Mouse (Mus musculus): ENCODE results near the gene Cubn. TPM values are rescaled to one million over a fixed set of nuclear protein-coding genes. Genes with fewer than 3 reads are reported as not detected.

Gene Cubn
- polyA plus RNA-seq, 1 experiment from 2014 or later, result 0.22 TPM

- Histone ChIP-seq H3K4me3 (no peak overlapping the region), H3K36me3 (no peaks in the 10 kb centered on the region), H3K27me3 (replicated peaks) (no peaks in the 10 kb centered on the region), H3K4me2 (replicated peaks) (no peak overlapping the region), H3K4me1 (no peaks in the 10 kb centered on the region), H3K27ac (no peak overlapping the region), H3K9ac (no peak overlapping the region), H3K9me3 (no peaks in the 10 kb centered on the region)
- ATAC-seq (ENCODE audit: low FRiP score, low read depth), result no peak
- 94% methylated on average over 14 of the region's 14 CpGs for WGBS
Observed at GRCm38 (mm10) chr2:13421974-13422760, 69.4 kb downstream of the Cubn start.

GRCm38 (mm10) chr2:13416765-13417524 lies 74.7 kb downstream of the Cubn start:
- no peak overlapping the region for H3K4me3 ChIP-seq
- H3K27me3 ChIP-seq (replicated peaks), result no peaks in the 10 kb centered on the region
- no peak overlapping the region for H3K27ac ChIP-seq
- WGBS, result 79% methylated on average over 3 of the region's 3 CpGs
- no peaks in the 10 kb centered on the region for H3K36me3 ChIP-seq
- ATAC-seq (ENCODE audit: low FRiP score, low read depth), result no peak
- no peak overlapping the region for H3K4me2 ChIP-seq (replicated peaks)
- no peaks in the 10 kb centered on the region for H3K9me3 ChIP-seq
- no peak overlapping the region for H3K9ac ChIP-seq
- H3K4me1 ChIP-seq, result peaks cover 9% of the 10 kb centered on the region; the same call in 1 of the 2 replicates

DNA sequence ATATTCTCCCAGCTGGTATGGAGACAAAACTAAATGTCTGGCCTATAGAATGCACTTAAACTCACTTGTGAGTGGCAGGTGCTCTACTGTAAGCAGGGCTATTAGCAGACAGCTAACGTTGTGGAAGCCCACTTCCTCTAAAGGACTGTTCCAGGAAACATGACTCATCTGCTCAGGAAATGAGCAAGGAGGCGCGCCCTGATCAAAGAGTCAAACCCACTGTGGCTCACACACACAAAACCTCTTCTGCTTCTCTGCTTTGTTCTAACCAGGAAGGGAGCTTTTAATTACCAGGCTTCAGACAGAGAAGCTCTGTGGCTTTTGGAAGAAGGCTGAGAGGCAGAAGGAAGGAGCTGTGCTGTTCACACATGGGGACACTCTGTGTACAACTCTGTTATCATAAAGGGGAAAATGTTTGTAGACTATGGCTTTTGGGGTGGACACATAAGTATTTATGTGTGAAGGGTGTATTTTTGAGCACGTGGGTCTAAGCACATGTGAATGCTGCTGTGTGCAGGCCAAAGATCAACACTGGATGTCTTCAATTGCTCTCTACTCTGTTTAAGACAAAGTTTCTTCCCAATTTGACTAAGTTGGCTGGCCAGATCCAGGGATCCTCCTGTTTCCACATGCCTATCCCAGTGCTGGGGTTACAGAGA lies 78.0 kb downstream of the Cubn start:
- Histone ChIP-seq H3K36me3 (no peaks in the 10 kb centered on the region), H3K27ac (no peak overlapping the region), H3K4me1 (peaks cover 9% of the 10 kb centered on the region; the same call in 1 of the 2 replicates), H3K4me2 (replicated peaks) (no peak overlapping the region), H3K9me3 (no peaks in the 10 kb centered on the region), H3K4me3 (no peak overlapping the region), H3K9ac (no peak overlapping the region), H3K27me3 (replicated peaks) (no peaks in the 10 kb centered on the region)
- 54% methylated on average over 4 of the region's 4 CpGs for WGBS
- no peak for ATAC-seq (ENCODE audit: low FRiP score, low read depth)

GRCm38 (mm10) chr2:13410660-13411059 lies 81.0 kb downstream of the Cubn start:
- Histone ChIP-seq H3K36me3 (no peaks in the 10 kb centered on the region), H3K9me3 (no peaks in the 10 kb centered on the region), H3K4me1 (peaks cover 16% of the 10 kb centered on the region; the same call in 1 of the 2 replicates), H3K4me2 (replicated peaks) (no peak overlapping the region), H3K4me3 (no peak overlapping the region), H3K27ac (no peak overlapping the region), H3K9ac (no peak overlapping the region), H3K27me3 (replicated peaks) (no peaks in the 10 kb centered on the region)
- ATAC-seq (ENCODE audit: low FRiP score, low read depth), result no peak
- 80% methylated on average over 5 of the region's 5 CpGs for WGBS

- no peaks in the 10 kb centered on the region for H3K9me3 ChIP-seq
- no peak overlapping the region for H3K4me3 ChIP-seq
- H3K4me1 ChIP-seq, result peaks cover 15% of the 10 kb centered on the region; the same call in 1 of the 2 replicates
- 73% methylated on average over 2 of the region's 2 CpGs for WGBS
- H3K27ac ChIP-seq, result no peak overlapping the region
- no peaks in the 10 kb centered on the region for H3K36me3 ChIP-seq
- H3K9ac ChIP-seq, result no peak overlapping the region
- H3K27me3 ChIP-seq (replicated peaks), result no peaks in the 10 kb centered on the region
- ATAC-seq (ENCODE audit: low FRiP score, low read depth), result peak; percentile 19; the same call in 1 of the 2 replicates
- H3K4me2 ChIP-seq (replicated peaks), result no peak overlapping the region
Observed at GRCm38 (mm10) chr2:13409767-13410519, 81.7 kb downstream of the Cubn start.

- no peak overlapping the region for H3K9ac ChIP-seq
- no peak overlapping the region for H3K4me2 ChIP-seq (replicated peaks)
- peaks cover 7% of the 10 kb centered on the region; the same call in 1 of the 2 replicates for H3K4me1 ChIP-seq
- no peak overlapping the region for H3K4me3 ChIP-seq
- 86% methylated on average over 3 of the region's 3 CpGs for WGBS
- H3K27ac ChIP-seq, result no peak overlapping the region
- ATAC-seq (ENCODE audit: low FRiP score, low read depth), result no peak
- H3K9me3 ChIP-seq, result no peaks in the 10 kb centered on the region
- H3K36me3 ChIP-seq, result no peaks in the 10 kb centered on the region
- H3K27me3 ChIP-seq (replicated peaks), result no peaks in the 10 kb centered on the region
Observed at GRCm38 (mm10) chr2:13408333-13408732, 83.3 kb downstream of the Cubn start.

- H3K36me3 ChIP-seq, result no peaks in the 10 kb centered on the region
- no peaks in the 10 kb centered on the region for H3K27me3 ChIP-seq (replicated peaks)
- peaks cover 7% of the 10 kb centered on the region; the same call in 1 of the 2 replicates for H3K4me1 ChIP-seq
- no peaks in the 10 kb centered on the region for H3K9me3 ChIP-seq
- no peak overlapping the region for H3K27ac ChIP-seq
- no peak overlapping the region for H3K4me3 ChIP-seq
- no peak overlapping the region for H3K4me2 ChIP-seq (replicated peaks)
- no peak overlapping the region for H3K9ac ChIP-seq
- ATAC-seq (ENCODE audit: low FRiP score, low read depth), result no peak
Observed at GRCm38 (mm10) chr2:13407698-13408097, 83.9 kb downstream of the Cubn start.

- H3K9me3 ChIP-seq, result no peaks in the 10 kb centered on the region
- H3K27me3 ChIP-seq (replicated peaks), result no peaks in the 10 kb centered on the region
- no peaks in the 10 kb centered on the region for H3K36me3 ChIP-seq
- no peak overlapping the region for H3K27ac ChIP-seq
- no peak overlapping the region for H3K9ac ChIP-seq
- ATAC-seq (ENCODE audit: low FRiP score, low read depth), result peak; percentile 59; the same call in 1 of the 2 replicates
- peaks cover 7% of the 10 kb centered on the region; the same call in 1 of the 2 replicates for H3K4me1 ChIP-seq
- WGBS, result 33% methylated on average over 5 of the region's 5 CpGs
- H3K4me2 ChIP-seq (replicated peaks), result no peak overlapping the region
- H3K4me3 ChIP-seq, result no peak overlapping the region
Observed at GRCm38 (mm10) chr2:13407272-13407671, 84.3 kb downstream of the Cubn start.

GRCm38 (mm10) chr2:13404986-13405678 lies 86.5 kb downstream of the Cubn start:
- ATAC-seq (ENCODE audit: low FRiP score, low read depth), result no peak
- Histone ChIP-seq H3K36me3 (no peaks in the 10 kb centered on the region), H3K4me1 (peaks cover 7% of the 10 kb centered on the region; the same call in 1 of the 2 replicates), H3K27me3 (replicated peaks) (no peaks in the 10 kb centered on the region), H3K9ac (no peak overlapping the region), H3K9me3 (no peaks in the 10 kb centered on the region), H3K4me3 (no peak overlapping the region), H3K27ac (no peak overlapping the region), H3K4me2 (replicated peaks) (no peak overlapping the region)
- WGBS, result 84% methylated on average over 5 of the region's 5 CpGs

DNA sequence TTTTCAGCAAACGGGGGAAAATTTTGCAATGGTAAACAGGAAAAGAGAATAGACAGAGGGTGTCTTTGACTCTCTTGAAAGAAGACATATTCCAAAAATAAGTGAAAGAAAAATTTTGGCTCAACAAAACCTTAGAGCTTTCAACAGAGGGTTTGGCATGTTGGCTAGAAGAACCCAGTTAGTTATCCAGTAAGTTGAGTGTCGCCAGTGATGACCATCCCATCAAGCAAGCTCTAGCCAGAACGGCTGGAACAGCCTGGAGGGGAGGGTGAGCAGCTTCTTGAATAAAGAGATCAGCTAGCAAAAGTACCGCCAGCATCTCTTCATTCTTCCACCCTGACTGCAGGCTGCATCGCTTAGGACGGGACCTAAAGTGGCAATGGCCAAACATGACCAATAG lies 90.8 kb downstream of the Cubn start:
- Histone ChIP-seq H3K27ac (no peak overlapping the region), H3K4me2 (replicated peaks) (no peak overlapping the region), H3K36me3 (no peaks in the 10 kb centered on the region), H3K27me3 (replicated peaks) (no peaks in the 10 kb centered on the region), H3K9me3 (no peaks in the 10 kb centered on the region), H3K4me3 (no peak overlapping the region), H3K4me1 (peaks cover 13% of the 10 kb centered on the region), H3K9ac (no peak overlapping the region)
- 91% methylated on average over 6 of the region's 6 CpGs for WGBS
- no peak for ATAC-seq (ENCODE audit: low FRiP score, low read depth)

- Histone ChIP-seq H3K36me3 (no peaks in the 10 kb centered on the region), H3K9ac (no peak overlapping the region), H3K27me3 (replicated peaks) (no peaks in the 10 kb centered on the region), H3K9me3 (no peaks in the 10 kb centered on the region), H3K27ac (peak overlapping the region; percentile 28; the same call in 1 of the 2 replicates), H3K4me1 (peaks cover 13% of the 10 kb centered on the region), H3K4me3 (no peak overlapping the region), H3K4me2 (replicated peaks) (no peak overlapping the region)
- 71% methylated on average over 5 of the region's 5 CpGs for WGBS
- peak; percentile 31 for ATAC-seq (ENCODE audit: low FRiP score, low read depth)
Observed at GRCm38 (mm10) chr2:13399480-13400072, 92.0 kb downstream of the Cubn start.
